Mouse (Mus musculus) myocyte (in vitro differentiated cells): ENCODE data around the gene Urb2. TPM values are rescaled to one million over a fixed set of nuclear protein-coding genes. Genes with fewer than 3 reads are reported as not detected.

Experiments used
- H3K27me3 ChIP-seq: one replicate; pipeline ENCODE4 v1.6.1; 2011; ENCODE audit not compliant: control insufficient read depth, insufficient read depth, insufficient read length
- H3K36me3 ChIP-seq: one replicate; pipeline ENCODE4 v1.6.1; 2011; ENCODE audit not compliant: control insufficient read depth, insufficient read depth
- H3K4me2 ChIP-seq: one replicate; pipeline ENCODE4 v1.6.1; 2011; ENCODE audit warnings: low read depth, control low read depth
- H3K4me3 ChIP-seq: one replicate; pipeline ENCODE4 v1.5.1; 2011; ENCODE audit warnings: mild to moderate bottlenecking, control low read depth, moderate library complexity
- H3K79me2 ChIP-seq: one replicate; pipeline ENCODE4 v1.6.1; 2011; ENCODE audit not compliant: control insufficient read depth, insufficient read depth
- H3ac ChIP-seq: one replicate; pipeline ENCODE4 v1.6.1; 2011; ENCODE audit not compliant: control insufficient read depth, insufficient read length
- CEBPB ChIP-seq: IDR thresholded peaks from 2 replicates; pipeline ENCODE4 v1.6.1; 2011; ENCODE audit warnings: mild to moderate bottlenecking, moderate library complexity; ENCODE audit not compliant: poor library complexity, insufficient read depth, severe bottlenecking
- E2F4 ChIP-seq: IDR thresholded peaks from one replicate; pipeline ENCODE4 v1.6.1; 2011; ENCODE audit warnings: mild to moderate bottlenecking, control low read depth, moderate library complexity; ENCODE audit not compliant: insufficient read depth
- MAX ChIP-seq: IDR thresholded peaks from one replicate; pipeline ENCODE4 v1.6.1; 2011; ENCODE audit warnings: low read depth, mild to moderate bottlenecking, control low read depth
- MYOD1 ChIP-seq, 3 experiments: IDR thresholded peaks; one replicate each; pipeline ENCODE4 v1.6.1; 2011; ENCODE audit warnings: control low read depth in 2 of 3, low read depth in 2 of 3, mild to moderate bottlenecking in 2 of 3, moderate library complexity in 1 of 3; ENCODE audit not compliant: insufficient read length in 2 of 3, control insufficient read depth in 1 of 3
- MYOG ChIP-seq, 3 experiments: IDR thresholded peaks; one replicate each; pipeline ENCODE4 v1.6.1; 2011; ENCODE audit warnings: control low read depth in 2 of 3, low read depth in 2 of 3, mild to moderate bottlenecking in 2 of 3; ENCODE audit not compliant: insufficient read length in 2 of 3, control insufficient read depth in 1 of 3, insufficient read depth in 1 of 3
- POLR2A ChIP-seq: IDR thresholded peaks from one replicate; pipeline ENCODE4 v1.6.1; 2011; ENCODE audit warnings: low read depth, mild to moderate bottlenecking, control low read depth, moderate library complexity; ENCODE audit not compliant: insufficient read length
- POLR2AphosphoS2 ChIP-seq: IDR thresholded peaks from one replicate; pipeline ENCODE4 v1.6.1; 2011; ENCODE audit warnings: low read depth, control low read depth; ENCODE audit not compliant: insufficient read length
- REST ChIP-seq: IDR thresholded peaks from one replicate; pipeline ENCODE4 v1.6.1; 2011; ENCODE audit warnings: mild to moderate bottlenecking, control low read depth, moderate library complexity; ENCODE audit not compliant: insufficient read depth, insufficient read length
- SRF ChIP-seq: IDR thresholded peaks from one replicate; pipeline ENCODE4 v1.6.1; 2011; ENCODE audit warnings: low read depth; ENCODE audit not compliant: control insufficient read depth, insufficient read length
- TCF12 ChIP-seq: IDR thresholded peaks from one replicate; pipeline ENCODE4 v1.6.1; 2011; ENCODE audit warnings: mild to moderate bottlenecking, control low read depth; ENCODE audit not compliant: poor library complexity, insufficient read depth, severe bottlenecking
- TCF3 ChIP-seq: IDR thresholded peaks from one replicate; pipeline ENCODE4 v1.6.1; 2011; ENCODE audit warnings: low read depth, control low read depth; ENCODE audit not compliant: insufficient read length
- USF1 ChIP-seq: IDR thresholded peaks from one replicate; pipeline ENCODE4 v1.6.1; 2011; ENCODE audit warnings: low read depth, mild to moderate bottlenecking, control low read depth, moderate library complexity
- polyA plus RNA-seq: library from polyadenylated mRNA; unstranded; fragments of >200 nt; fragmentation: generic; extraction: Trizol; gene quantifications from one replicate; pipeline ENCODE4 v1.2.1, GENCODE M21; 2012; ENCODE audit warnings: missing spikeins

Urb2 gene
- polyA plus RNA-seq, 1 experiment: 5.6 TPM

DNA sequence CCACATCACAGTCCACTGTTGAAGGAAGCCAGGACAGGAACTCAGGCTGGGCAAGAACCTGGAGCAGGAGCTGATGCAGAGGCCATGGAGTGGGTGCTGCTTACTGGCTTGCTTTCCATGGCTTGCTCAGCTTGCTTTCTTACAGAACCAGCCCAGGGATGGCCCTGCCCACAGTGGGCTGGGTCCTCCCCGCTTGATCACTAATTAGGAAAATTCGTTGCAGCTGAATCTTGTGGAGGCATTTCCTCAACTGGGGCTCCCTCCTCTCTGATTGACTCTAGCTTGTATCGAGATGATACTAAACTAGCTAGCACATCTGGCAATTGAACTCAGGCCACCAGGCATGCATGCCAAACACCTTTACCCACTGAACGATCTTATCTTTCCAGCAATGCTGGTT lies 18.0 kb downstream of the Urb2 start:
- H3K36me3 ChIP-seq: peaks cover 31% of the 10 kb centered on the region
- no peak overlapping the region for H3K4me2 ChIP-seq
- H3K4me3 ChIP-seq: no peak overlapping the region
- no peaks in the 10 kb centered on the region for H3K79me2 ChIP-seq
- TF ChIP-seq POLR2A: no peak
- no peak for TF ChIP-seq TCF3
- no peak for TF ChIP-seq MYOG (IDR thresholded peaks at IDR 0.05; ENCODE audit: control insufficient read depth in 1 of 3, insufficient read depth in 1 of 3, insufficient read length in 2 of 3, low read depth in 2 of 3)
- TF ChIP-seq CEBPB: no peak
- H3K27me3 ChIP-seq: no peaks in the 10 kb centered on the region
- H3ac ChIP-seq: no peak overlapping the region

DNA sequence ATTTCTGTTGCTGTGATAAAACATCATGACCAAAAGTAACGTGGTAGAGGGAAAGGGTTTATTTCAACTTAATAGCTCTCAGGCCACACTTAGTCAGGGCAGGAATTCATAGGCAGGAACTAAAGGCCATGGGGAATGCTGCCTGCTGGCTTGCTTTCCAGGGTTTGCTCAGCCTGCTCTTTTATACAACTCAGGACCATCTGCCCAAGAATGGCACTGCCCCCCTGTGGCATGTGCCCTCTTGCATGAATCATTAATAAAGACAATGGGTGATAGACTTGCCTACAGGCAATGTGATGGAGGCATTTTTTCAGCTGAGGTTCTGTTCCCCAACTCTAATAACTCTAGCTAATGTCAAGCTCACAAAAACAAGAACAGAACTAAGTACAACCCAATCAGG lies 20.9 kb downstream of the Urb2 start:
- no peak overlapping the region for H3ac ChIP-seq
- peaks cover 32% of the 10 kb centered on the region for H3K36me3 ChIP-seq

DNA sequence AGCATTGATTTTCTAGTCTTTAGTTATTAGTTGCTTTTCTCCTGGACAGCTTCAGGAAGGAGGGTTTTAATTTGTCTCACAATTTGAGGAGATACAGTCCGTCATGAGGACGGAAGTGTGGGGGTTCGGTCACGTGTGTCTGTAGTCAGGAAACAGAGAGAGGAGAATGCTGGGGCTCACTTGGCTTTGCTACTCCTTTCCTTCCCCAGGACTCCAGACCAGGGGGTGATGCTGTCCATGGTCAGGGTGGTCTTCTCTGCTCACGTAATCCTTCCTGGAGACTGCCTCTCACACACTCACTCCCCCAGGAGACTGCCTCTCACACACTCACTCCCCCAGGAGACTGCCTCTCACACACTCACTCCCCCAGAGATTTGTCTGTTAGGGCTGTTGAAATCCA lies 23.1 kb downstream of the Urb2 start:
- Histone ChIP-seq H3K36me3 (peaks cover 25% of the 10 kb centered on the region), H3K4me3 (no peak overlapping the region), H3ac (no peak overlapping the region), H3K79me2 (no peaks in the 10 kb centered on the region), H3K4me2 (no peak overlapping the region), H3K27me3 (no peaks in the 10 kb centered on the region)
- TF ChIP-seq MAX (no peak), MYOD1 (IDR thresholded peaks at IDR 0.05; ENCODE audit: control insufficient read depth in 1 of 3, insufficient read length in 2 of 3, low read depth in 2 of 3) (no peak), CEBPB (no peak), REST (no peak), MYOG (IDR thresholded peaks at IDR 0.05; ENCODE audit: control insufficient read depth in 1 of 3, insufficient read depth in 1 of 3, insufficient read length in 2 of 3, low read depth in 2 of 3) (no peak), SRF (no peak), E2F4 (no peak), TCF12 (no peak), USF1 (no peak), POLR2AphosphoS2 (no peak), TCF3 (no peak), POLR2A (no peak)

More for the DNA sequence above, 20.9 kb downstream of the Urb2 start:
- Histone ChIP-seq H3K4me3 (no peak overlapping the region), H3K27me3 (no peaks in the 10 kb centered on the region), H3K4me2 (no peak overlapping the region), H3K79me2 (no peaks in the 10 kb centered on the region)
- no peak for TF ChIP-seq REST
- TF ChIP-seq MAX: no peak
- TF ChIP-seq CEBPB: no peak
- TF ChIP-seq E2F4: no peak
- TF ChIP-seq MYOG (IDR thresholded peaks at IDR 0.05; ENCODE audit: control insufficient read depth in 1 of 3, insufficient read depth in 1 of 3, insufficient read length in 2 of 3, low read depth in 2 of 3): no peak
- no peak for TF ChIP-seq MYOD1 (IDR thresholded peaks at IDR 0.05; ENCODE audit: control insufficient read depth in 1 of 3, insufficient read length in 2 of 3, low read depth in 2 of 3)
- no peak for TF ChIP-seq TCF3
- TF ChIP-seq POLR2A: no peak
- TF ChIP-seq USF1: no peak

DNA sequence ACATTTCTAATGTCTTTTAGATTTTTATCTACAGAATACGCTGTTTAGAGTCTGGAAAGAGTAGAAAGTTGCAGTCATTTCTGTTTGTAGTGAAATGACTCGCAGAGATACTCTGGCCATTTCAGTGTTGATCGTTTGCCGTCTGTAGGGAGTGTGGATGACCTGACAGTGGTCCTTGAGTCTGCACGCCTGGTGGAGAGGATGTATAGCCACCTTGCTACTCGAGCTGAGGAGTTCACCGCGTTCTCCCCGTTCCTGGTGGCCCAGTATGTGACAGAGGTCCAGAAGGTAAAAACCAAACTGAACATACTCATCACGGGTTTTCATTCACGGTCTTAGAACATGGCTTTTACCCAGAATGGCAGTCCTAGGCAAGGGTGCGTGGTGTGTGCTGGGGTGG lies 23.6 kb downstream of the Urb2 start:
- no peaks in the 10 kb centered on the region for H3K27me3 ChIP-seq
- H3K36me3 ChIP-seq: peaks cover 30% of the 10 kb centered on the region
- no peak for TF ChIP-seq REST
- TF ChIP-seq SRF: no peak
- no peak for TF ChIP-seq TCF12
- no peak for TF ChIP-seq USF1
- no peak for TF ChIP-seq TCF3
- TF ChIP-seq POLR2AphosphoS2: no peak
- TF ChIP-seq MAX: no peak
- no peak overlapping the region for H3K4me2 ChIP-seq
- no peaks in the 10 kb centered on the region for H3K79me2 ChIP-seq
- H3K4me3 ChIP-seq: no peak overlapping the region
- H3ac ChIP-seq: no peak overlapping the region

DNA sequence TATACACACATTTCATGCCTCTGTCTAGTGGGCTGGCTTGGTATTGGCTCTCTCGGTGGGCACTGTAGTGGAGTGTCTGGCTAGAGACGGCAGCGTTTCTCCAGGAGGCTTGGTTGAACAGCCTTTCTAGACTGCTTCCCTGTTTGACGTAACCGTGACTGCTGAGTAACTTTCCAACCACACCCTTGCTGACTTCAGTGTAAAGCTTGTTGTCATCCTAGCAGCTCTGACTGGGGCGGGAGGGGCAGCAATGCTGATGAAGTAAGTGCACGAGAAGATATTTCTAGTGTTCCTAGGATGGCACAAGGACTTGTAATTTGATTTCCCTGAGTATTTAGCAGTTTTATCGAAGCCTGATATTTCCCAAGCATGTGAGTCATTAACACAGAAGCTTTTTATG lies 24.5 kb downstream of the Urb2 start:
- Histone ChIP-seq H3K27me3 (no peaks in the 10 kb centered on the region), H3K4me3 (no peak overlapping the region), H3ac (no peak overlapping the region), H3K79me2 (no peaks in the 10 kb centered on the region), H3K36me3 (peaks cover 30% of the 10 kb centered on the region), H3K4me2 (no peak overlapping the region)
- TF ChIP-seq E2F4 (no peak), REST (no peak), POLR2AphosphoS2 (no peak), USF1 (no peak), MYOG (IDR thresholded peaks at IDR 0.05; ENCODE audit: control insufficient read depth in 1 of 3, insufficient read depth in 1 of 3, insufficient read length in 2 of 3, low read depth in 2 of 3) (no peak), POLR2A (no peak), CEBPB (no peak), MAX (no peak), TCF12 (no peak), TCF3 (no peak), MYOD1 (IDR thresholded peaks at IDR 0.05; ENCODE audit: control insufficient read depth in 1 of 3, insufficient read length in 2 of 3, low read depth in 2 of 3) (no peak), SRF (no peak)

DNA sequence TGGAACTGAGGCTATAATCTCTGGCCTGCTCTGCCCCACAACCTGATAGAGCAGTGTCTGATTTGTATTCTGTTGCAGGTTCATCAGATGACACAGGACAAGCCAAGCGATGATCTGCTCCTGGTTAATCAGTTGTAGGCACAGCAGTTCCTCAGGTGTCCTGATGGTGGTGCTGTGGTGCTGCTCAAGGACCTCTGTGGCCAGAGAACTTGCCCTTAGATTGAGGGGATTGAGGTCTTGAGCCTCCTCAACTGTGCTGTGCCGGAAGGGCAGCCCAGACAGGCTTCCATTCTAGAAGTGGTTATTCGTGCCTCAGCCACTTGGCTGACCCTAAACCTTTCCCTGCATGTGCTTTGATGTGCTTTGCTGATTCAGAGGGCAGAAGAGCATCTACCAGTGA lies 30.8 kb downstream of the Urb2 start:
- no peaks in the 10 kb centered on the region for H3K79me2 ChIP-seq
- H3K27me3 ChIP-seq: no peaks in the 10 kb centered on the region
- H3K4me3 ChIP-seq: no peak overlapping the region
- peaks cover 9% of the 10 kb centered on the region for H3K36me3 ChIP-seq
- no peak overlapping the region for H3K4me2 ChIP-seq
- H3ac ChIP-seq: no peak overlapping the region
- no peak for TF ChIP-seq MAX
- TF ChIP-seq SRF: no peak
- no peak for TF ChIP-seq REST
- TF ChIP-seq POLR2A: no peak
- TF ChIP-seq MYOD1 (IDR thresholded peaks at IDR 0.05; ENCODE audit: control insufficient read depth in 1 of 3, insufficient read length in 2 of 3, low read depth in 2 of 3): no peak
- TF ChIP-seq MYOG (IDR thresholded peaks at IDR 0.05; ENCODE audit: control insufficient read depth in 1 of 3, insufficient read depth in 1 of 3, insufficient read length in 2 of 3, low read depth in 2 of 3): no peak
- TF ChIP-seq USF1: no peak
- no peak for TF ChIP-seq TCF3
- TF ChIP-seq TCF12: no peak
- TF ChIP-seq E2F4: no peak
- no peak for TF ChIP-seq POLR2AphosphoS2
- no peak for TF ChIP-seq CEBPB
